Mouse (Mus musculus) intestine, embryonic 15.5 days (tissue): ENCODE results near the gene Pym1. TPM values are rescaled to one million over a fixed set of nuclear protein-coding genes. Genes with fewer than 3 reads are reported as not detected.

ENCODE experiments used
- ATAC-seq: fragments of 200-750 bp; cut with Nextera tagmentation; 2 replicates; pipeline ENCODE4 v1.8.0; 2017; ENCODE audit warnings: moderate TSS enrichment, moderate library complexity
- H3K27ac ChIP-seq: fragments of 300-500 bp; sonication (generic); 2 replicates; pipeline ENCODE4 v1.5.1; 2015; ENCODE audit warnings: mild to moderate bottlenecking, inconsistent platforms
- H3K27me3 ChIP-seq: fragments of 300-500 bp; sonication (generic); replicated peaks from 2 replicates; pipeline ENCODE4 v1.6.1; 2015; ENCODE audit warnings: inconsistent platforms
- H3K36me3 ChIP-seq: fragments of 300-500 bp; sonication (generic); 2 replicates; pipeline ENCODE4 v1.6.1; 2015; ENCODE audit warnings: inconsistent platforms
- H3K4me1 ChIP-seq: fragments of 300-500 bp; sonication (generic); replicated peaks from 2 replicates; pipeline ENCODE4 v1.6.1; 2015; ENCODE audit warnings: inconsistent platforms
- H3K4me2 ChIP-seq: fragments of 300-500 bp; sonication (generic); replicated peaks from 2 replicates; pipeline ENCODE4 v1.6.1; 2015; ENCODE audit warnings: mild to moderate bottlenecking, inconsistent platforms
- H3K4me3 ChIP-seq: fragments of 300-500 bp; sonication (generic); replicated peaks from 2 replicates; pipeline ENCODE4 v1.5.1; 2015; ENCODE audit warnings: inconsistent platforms
- H3K9ac ChIP-seq: fragments of 300-500 bp; sonication (generic); 2 replicates; pipeline ENCODE4 v1.6.1; 2015; ENCODE audit warnings: inconsistent platforms
- H3K9me3 ChIP-seq: fragments of 300-500 bp; sonication (generic); 2 replicates; pipeline ENCODE4 v1.6.1; 2016; ENCODE audit warnings: inconsistent platforms
- WGBS: fragments of 180-500 bp; shearing (Covaris S2); methylation state at CpG from one replicate; pipeline ENCODE4 v1.1.7; 2015; 5-methylcytosine and 5-hydroxymethylcytosine counted together
- polyA plus RNA-seq: library from polyadenylated mRNA; unstranded; fragments of >200 nt; fragmentation: Nextera tagmentation; extraction: Ambion mirVana; gene quantifications from 2 replicates; pipeline ENCODE4 v1.2.1, GENCODE M21; 2015

Gene Pym1
- polyA plus RNA-seq, 1 experiment from 2014 or later, result 32.9 TPM

DNA sequence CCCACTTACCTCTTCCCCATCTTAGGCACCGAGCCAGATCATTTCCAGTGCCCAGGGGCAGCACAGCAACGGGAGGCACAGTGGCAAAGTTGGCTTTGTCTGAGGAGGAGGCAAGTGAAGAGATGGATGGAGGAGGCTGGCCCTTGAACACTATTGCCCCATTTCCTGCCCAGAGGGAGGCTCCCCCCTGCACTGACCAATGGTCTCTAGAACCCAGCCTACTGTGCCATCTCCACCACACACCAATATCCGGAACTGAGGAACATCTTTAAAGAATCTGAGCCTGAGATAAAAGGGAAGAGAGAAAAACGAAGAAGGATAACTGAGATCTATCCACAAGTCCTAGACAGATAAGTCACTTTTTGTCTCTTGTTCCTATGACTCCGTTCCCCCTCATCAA is 19.6 kb upstream of the Pym1 start:
- 80% methylated on average over 5 of the region's 5 CpGs for WGBS
- Histone ChIP-seq H3K27ac (no peak overlapping the region), H3K36me3 (no peaks in the 10 kb centered on the region), H3K9ac (no peak overlapping the region), H3K4me3 (no peak overlapping the region), H3K9me3 (no peaks in the 10 kb centered on the region), H3K27me3 (no peaks in the 10 kb centered on the region), H3K4me1 (no peaks in the 10 kb centered on the region; the same call in 1 of the 2 replicates), H3K4me2 (no peak overlapping the region)
- no peak for ATAC-seq

DNA sequence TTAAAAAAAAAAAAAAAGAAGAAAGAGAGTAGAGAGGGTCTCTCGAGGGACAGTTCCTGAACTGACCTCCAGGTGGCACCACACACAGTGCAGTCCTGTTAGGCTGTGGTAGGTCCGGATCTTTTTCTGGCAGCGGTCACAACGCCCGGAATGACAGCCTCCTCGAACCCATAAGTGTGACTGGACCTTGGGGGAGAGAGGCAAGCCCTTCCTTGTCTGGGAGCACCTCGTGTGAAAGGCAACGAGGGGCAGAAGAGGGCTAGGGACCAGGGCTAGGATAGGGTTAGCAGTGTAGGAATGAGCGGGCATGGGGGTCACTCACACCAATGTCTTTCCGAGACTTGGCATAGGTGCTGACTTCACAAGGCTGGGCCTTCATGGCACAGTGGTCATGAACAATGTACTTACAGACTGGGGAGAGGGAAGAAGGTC is 16.7 kb upstream of the Pym1 start:
- Histone ChIP-seq H3K9me3 (no peaks in the 10 kb centered on the region), H3K27ac (no peak overlapping the region), H3K4me1 (no peaks in the 10 kb centered on the region; the same call in 1 of the 2 replicates), H3K36me3 (no peaks in the 10 kb centered on the region), H3K4me3 (no peak overlapping the region), H3K4me2 (no peak overlapping the region), H3K27me3 (no peaks in the 10 kb centered on the region), H3K9ac (no peak overlapping the region)
- 19% methylated on average over 10 of the region's 10 CpGs for WGBS
- peak; percentile 74 for ATAC-seq

DNA sequence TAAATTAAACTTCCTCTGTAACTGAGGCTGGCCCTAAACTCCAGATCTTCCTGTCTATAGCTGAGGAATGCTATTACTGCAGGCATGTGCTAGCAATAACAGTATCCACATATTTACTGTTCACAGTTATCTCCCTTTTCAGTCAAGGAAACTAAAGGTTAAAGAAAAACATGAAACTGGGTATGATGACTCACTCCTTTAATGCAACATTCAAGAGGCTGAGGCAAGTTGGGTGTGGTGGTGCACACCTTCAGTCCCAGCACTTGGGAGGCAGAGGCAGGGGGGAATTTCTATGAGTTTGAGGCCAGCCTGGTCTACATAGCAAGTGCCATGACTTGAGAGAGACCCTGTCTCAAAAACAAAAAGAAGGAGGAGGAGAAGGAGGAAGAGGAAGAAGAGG is 15.7 kb upstream of the Pym1 start:
- peak; percentile 50; the same call in 1 of the 2 replicates for ATAC-seq
- Histone ChIP-seq H3K4me2 (no peak overlapping the region), H3K27me3 (no peaks in the 10 kb centered on the region), H3K4me1 (no peaks in the 10 kb centered on the region; the same call in 1 of the 2 replicates), H3K9ac (no peak overlapping the region), H3K4me3 (no peak overlapping the region), H3K36me3 (no peaks in the 10 kb centered on the region), H3K27ac (no peak overlapping the region), H3K9me3 (no peaks in the 10 kb centered on the region)

DNA sequence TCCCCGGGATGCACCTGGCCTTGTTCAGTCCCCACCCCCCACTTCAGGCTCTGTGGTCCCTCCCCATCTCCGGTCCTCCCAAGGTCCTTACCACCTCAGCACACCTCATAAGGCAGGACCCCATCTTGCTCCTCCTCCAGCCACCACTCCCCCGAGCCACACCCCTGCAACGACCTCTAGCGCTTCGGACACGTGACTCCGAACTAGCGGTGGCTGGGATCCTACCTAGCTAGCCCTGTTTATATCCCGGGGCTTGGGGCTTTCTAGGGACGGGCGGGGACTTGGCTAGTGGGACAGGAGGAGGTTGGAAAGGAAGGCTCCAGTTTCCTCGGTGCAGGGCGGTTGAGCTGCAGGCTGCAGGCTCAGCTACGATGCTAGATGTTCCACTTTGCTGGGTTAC is 10.3 kb upstream of the Pym1 start:
- ATAC-seq, result peak; percentile 75
- Histone ChIP-seq H3K36me3 (no peaks in the 10 kb centered on the region), H3K4me1 (peaks cover 6% of the 10 kb centered on the region; the same call in 1 of the 2 replicates), H3K9me3 (no peaks in the 10 kb centered on the region), H3K4me2 (peak overlapping the region; percentile 56), H3K27ac (no peak overlapping the region), H3K27me3 (no peaks in the 10 kb centered on the region), H3K4me3 (no peak overlapping the region), H3K9ac (peak overlapping the region; percentile 20; the same call in 1 of the 2 replicates)
- WGBS, result 4% methylated on average over 15 of the region's 15 CpGs

DNA sequence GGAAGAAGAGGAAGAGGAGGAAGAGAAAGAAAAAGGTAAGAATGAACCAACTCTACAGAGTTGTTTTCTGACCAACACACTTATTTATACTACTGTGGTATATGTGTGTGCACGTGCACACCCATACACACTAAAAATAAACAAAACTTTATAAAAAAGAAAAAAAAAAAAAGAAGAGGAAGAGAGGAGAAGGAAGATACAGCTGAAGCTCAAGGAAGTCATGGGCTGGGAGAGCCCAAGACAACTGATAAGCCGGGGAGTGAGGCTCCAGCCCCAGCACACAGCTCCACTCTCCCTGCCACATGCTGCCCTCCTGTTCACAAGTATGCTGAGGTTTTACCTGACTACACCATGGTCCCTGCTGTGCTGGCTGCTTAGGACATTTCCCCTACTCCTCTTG is 7.4 kb upstream of the Pym1 start:
- no peaks in the 10 kb centered on the region for H3K27me3 ChIP-seq
- no peaks in the 10 kb centered on the region for H3K36me3 ChIP-seq
- no peaks in the 10 kb centered on the region for H3K9me3 ChIP-seq
- no peak overlapping the region for H3K9ac ChIP-seq
- no peak overlapping the region for H3K27ac ChIP-seq
- peaks cover 23% of the 10 kb centered on the region for H3K4me1 ChIP-seq
- no peak overlapping the region for H3K4me2 ChIP-seq
- WGBS, result 60% methylated on average over 2 of the region's 2 CpGs
- ATAC-seq, result no peak
- H3K4me3 ChIP-seq, result no peak overlapping the region

DNA sequence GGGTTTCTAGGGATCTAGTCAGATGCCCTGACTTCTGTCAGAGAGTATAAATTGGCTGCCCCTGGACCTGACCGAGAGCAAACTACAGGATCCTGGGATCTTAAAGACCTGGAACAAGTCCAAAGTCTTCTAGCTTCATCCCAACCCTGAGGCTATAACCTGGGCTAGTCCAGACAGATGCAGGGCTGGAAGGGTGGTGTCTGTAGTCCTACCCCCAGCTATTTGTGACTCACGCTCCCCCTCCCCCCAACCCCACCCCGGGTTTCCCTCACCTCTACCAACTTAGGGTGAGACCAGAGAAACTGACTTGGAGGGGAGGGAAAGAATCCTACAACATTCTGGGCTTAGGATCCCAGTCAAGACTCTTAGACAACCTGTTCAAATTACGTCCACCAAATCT is 5.1 kb upstream of the Pym1 start:
- Histone ChIP-seq H3K27ac (no peak overlapping the region), H3K4me2 (peak overlapping the region; percentile 90), H3K9me3 (no peaks in the 10 kb centered on the region), H3K4me3 (no peak overlapping the region), H3K36me3 (no peaks in the 10 kb centered on the region), H3K27me3 (no peaks in the 10 kb centered on the region), H3K9ac (no peak overlapping the region), H3K4me1 (peaks cover 21% of the 10 kb centered on the region)
- no peak for ATAC-seq
- 37% methylated on average over 4 of the region's 4 CpGs for WGBS

DNA sequence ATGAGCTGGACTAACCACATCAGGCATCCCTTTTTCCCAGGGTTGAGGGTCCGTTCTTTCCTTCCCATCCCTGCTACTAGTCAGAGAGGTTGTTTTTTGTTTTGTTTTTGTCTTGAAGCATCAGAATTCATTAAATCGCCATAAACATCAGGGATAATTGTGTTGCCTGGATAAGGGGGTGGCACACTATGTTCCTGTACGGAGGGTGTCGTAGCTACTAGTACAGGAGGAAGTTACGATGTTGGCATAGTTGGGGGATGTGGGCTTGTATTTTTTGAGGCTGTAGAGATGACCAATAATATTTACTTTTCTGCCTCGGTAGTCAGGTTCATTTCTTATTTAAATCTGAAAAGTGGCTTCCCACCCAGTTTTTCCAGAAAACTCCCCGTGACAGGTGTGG is 4.5 kb upstream of the Pym1 start:
- 8% methylated on average over 7 of the region's 7 CpGs for WGBS
- peak overlapping the region; percentile 90 for H3K4me2 ChIP-seq
- no peaks in the 10 kb centered on the region for H3K36me3 ChIP-seq
- H3K27me3 ChIP-seq, result no peaks in the 10 kb centered on the region
- peaks cover 21% of the 10 kb centered on the region for H3K4me1 ChIP-seq
- H3K4me3 ChIP-seq, result peak overlapping the region; percentile 67
- H3K27ac ChIP-seq, result peak overlapping the region; percentile 52; the same call in 1 of the 2 replicates
- ATAC-seq, result no peak
- H3K9me3 ChIP-seq, result no peaks in the 10 kb centered on the region
- peak overlapping the region; percentile 75 for H3K9ac ChIP-seq

DNA sequence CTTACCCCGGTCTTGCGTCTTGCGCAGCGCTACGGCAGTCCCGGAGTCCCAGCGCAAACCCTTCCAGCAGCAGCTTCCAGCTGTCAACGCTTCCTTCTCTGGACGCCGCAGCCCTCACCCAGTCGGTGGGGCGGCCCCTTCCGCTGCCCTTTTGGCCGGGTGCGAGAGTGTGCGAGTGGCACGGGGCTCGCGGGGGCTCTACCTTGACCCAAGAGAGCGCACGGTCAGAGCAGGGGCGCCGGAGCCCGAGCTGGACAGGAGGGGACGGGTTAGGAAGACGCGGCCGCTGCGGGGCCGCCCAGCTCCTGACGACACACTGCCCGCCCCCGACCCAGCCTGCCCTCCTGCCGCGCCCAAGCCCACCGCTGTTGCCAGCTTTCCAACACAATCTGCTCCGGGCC is 3.9 kb upstream of the Pym1 start:
- Histone ChIP-seq H3K9me3 (no peaks in the 10 kb centered on the region), H3K4me1 (peaks cover 21% of the 10 kb centered on the region), H3K4me2 (peak overlapping the region; percentile 90), H3K27ac (peak overlapping the region; percentile 52), H3K36me3 (no peaks in the 10 kb centered on the region), H3K9ac (peak overlapping the region; percentile 75), H3K27me3 (no peaks in the 10 kb centered on the region), H3K4me3 (peak overlapping the region; percentile 67)
- WGBS, result under 1% methylated on average over 33 of the region's 37 CpGs
- ATAC-seq, result peak; percentile 32

DNA sequence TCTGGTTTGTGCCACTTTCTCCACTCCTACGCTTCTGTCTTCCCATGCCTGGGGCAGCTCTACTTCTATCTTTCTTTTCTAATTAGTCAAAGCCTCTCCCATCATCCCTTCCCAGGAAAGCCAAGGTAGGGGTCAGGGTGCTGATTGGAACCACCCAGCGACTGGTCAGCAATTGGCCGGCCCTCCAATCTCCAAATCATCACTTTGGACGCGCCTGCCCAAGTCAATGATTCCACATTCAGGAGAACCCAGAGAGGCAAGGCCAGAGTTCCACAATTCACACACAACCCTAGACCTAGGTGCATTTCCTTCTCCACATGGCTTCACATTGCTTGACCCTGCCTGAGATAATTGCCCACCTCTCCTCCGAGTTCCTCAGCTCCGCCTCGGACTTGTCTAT is 3.5 kb upstream of the Pym1 start:
- no peaks in the 10 kb centered on the region for H3K27me3 ChIP-seq
- 34% methylated on average over 8 of the region's 8 CpGs for WGBS
- no peak for ATAC-seq

DNA sequence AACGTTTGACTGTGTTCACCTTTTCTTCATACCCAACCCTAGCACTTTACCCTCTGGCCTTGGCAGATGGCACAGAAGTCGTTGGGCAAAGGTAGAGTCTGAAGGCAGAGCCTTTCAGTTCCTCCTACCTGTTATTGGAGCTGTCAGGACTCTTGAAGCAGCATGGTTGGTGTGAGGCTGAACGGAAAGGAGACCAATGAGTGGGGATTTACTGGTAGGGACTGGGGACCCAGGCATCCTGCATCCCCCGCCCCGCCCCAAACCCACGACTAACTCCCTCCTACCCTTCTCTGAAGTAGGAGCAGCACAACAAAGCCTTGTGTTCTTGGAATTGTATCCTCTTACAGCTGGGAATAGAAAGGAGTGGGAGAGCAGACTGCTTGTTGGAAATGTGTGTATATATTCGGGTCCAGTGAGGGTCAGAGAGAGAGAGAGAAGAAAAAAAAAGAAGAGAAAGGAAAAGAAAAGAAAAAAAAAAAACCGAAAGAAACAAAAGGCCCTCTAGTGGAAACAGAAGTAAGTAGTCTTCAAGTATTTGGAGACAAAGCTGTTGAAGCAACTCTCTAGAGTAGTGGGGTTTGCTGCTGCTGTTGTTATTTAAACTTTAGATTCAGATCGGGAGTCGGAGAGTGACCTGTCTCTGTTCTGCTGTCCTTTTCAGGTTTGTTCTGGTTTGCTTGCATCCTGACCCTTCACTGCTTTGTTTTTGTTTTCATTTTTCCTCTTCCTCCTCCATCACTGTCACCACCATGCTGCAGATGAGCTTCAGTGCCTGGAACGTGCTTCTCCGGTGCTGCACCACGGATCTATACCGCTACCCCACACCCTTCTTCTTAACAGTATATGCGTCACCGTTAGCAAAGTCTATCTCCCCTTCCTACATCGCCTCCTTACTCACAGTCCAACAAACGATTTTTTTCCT is 2.7 kb upstream of the Pym1 start, which contains the start of gene Dgka:
Gene Dgka, minus strand, starts transcription at position 176 of the 922 bp plus-strand sequence.
- Histone ChIP-seq H3K9me3 (no peaks in the 10 kb centered on the region), H3K9ac (peak within 1 kb of the TSS; percentile 75), H3K4me2 (peak within 1 kb of the TSS; percentile 90), H3K4me3 (peak within 1 kb of the TSS; percentile 67), H3K36me3 (no peaks in the 10 kb centered on the region), H3K27ac (peak within 1 kb of the TSS; percentile 52), H3K27me3 (no peaks in the 10 kb centered on the region), H3K4me1 (peaks cover 21% of the 10 kb centered on the region)
- 31% methylated on average over 18 of the region's 18 CpGs for WGBS
- ATAC-seq, result no peak

More for the DNA sequence above, 3.5 kb upstream of the Pym1 start:
- Histone ChIP-seq H3K9ac (peak overlapping the region; percentile 75), H3K4me1 (peaks cover 21% of the 10 kb centered on the region), H3K9me3 (no peaks in the 10 kb centered on the region), H3K27ac (peak overlapping the region; percentile 52), H3K4me3 (peak overlapping the region; percentile 67), H3K36me3 (no peaks in the 10 kb centered on the region), H3K4me2 (peak overlapping the region; percentile 90)

DNA sequence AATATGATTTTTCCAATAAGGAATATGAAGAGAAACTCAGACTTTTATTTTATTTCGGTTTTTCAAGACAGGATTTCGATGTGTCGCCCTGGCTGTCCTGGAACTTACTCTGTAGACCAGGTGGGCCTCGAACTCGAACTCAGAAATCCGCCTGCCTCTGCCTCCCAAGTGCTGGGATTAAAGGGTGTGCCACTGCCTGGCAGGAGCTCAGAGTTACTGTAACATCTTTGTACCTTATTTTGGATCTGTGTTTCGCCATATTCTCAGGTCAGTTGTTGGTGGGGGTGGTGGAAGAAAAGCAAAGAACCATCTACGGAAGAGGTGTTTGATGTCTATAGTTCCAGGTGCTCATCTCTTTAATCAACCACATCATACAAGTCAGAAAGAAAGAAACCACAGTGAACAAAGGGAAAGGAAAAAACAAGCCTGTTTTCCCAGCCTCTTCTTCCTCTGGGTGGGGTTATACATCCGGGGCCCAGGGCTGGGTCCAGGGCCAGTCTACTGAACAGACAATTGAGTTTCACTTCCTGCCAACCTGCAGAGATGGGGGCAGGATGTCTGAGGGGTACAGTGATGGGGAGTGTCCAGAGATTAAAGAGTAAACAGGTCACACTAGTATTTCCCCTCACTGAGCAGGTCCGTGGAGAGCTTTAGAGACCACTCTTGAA is 1.6 kb upstream of the Pym1 start:
- Histone ChIP-seq H3K4me3 (no peak overlapping the region), H3K4me1 (peaks cover 19% of the 10 kb centered on the region), H3K27ac (no peak overlapping the region), H3K4me2 (no peak overlapping the region), H3K9me3 (no peaks in the 10 kb centered on the region), H3K9ac (no peak overlapping the region), H3K27me3 (no peaks in the 10 kb centered on the region), H3K36me3 (no peaks in the 10 kb centered on the region)
- whole genome bisulfite sequencing, result 91% methylated on average over 10 of the region's 10 CpGs
- no peak for ATAC-seq

DNA sequence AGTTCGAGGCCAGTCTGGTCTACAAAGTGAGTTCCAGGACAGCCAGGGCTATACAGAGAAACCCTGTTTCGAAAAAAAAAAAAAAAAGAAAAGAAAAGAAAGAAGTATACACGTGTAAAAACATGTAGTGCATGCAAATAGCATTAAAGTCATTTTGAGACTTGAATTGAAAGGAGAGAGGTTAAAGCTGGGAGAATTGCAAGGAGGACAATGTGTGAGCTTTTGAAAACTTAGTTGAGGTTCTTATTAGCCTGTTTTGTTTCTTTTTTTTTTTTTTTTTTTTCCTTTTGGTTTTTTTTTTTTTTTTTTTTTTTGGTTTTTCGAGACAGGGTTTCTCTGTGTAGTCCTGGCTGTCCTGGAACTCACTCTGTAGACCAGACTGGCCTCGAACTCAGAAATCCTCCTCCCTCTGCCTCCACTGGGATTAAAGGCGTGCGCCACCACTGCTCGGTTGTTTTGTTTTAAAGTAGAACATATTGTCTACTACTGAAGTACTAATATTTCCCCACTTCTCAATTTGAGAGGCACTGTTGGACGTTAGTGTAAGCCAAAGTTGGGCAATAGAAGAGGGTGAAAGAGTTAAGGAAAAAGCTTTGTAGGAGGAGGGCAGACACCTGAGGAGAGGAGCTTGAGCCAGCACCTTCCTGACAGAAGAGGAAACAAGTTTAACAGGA is 580 bp upstream of the Pym1 start:
- ATAC-seq, result peak; percentile 1; the same call in 1 of the 2 replicates
- WGBS, result 39% methylated on average over 9 of the region's 9 CpGs
- H3K4me1 ChIP-seq, result peaks cover 19% of the 10 kb centered on the region
- peak overlapping the region; percentile 71 for H3K4me3 ChIP-seq
- peak overlapping the region; percentile 96 for H3K27ac ChIP-seq
- no peaks in the 10 kb centered on the region for H3K9me3 ChIP-seq
- H3K36me3 ChIP-seq, result no peaks in the 10 kb centered on the region
- H3K27me3 ChIP-seq, result no peaks in the 10 kb centered on the region
- peak overlapping the region; percentile 67 for H3K9ac ChIP-seq
- peak overlapping the region; percentile 86 for H3K4me2 ChIP-seq
